Mouse (Mus musculus): ENCODE results near the gene Ubb. TPM values are rescaled to one million over a fixed set of nuclear protein-coding genes. Genes with fewer than 3 reads are reported as not detected.
A peak's percentile ranks its signal among the peaks of the same experiment; 100 is the strongest.

The Ubb gene
- polyA plus RNA-seq, 1 experiment from 2014 or later = 2,701 TPM

DNA sequence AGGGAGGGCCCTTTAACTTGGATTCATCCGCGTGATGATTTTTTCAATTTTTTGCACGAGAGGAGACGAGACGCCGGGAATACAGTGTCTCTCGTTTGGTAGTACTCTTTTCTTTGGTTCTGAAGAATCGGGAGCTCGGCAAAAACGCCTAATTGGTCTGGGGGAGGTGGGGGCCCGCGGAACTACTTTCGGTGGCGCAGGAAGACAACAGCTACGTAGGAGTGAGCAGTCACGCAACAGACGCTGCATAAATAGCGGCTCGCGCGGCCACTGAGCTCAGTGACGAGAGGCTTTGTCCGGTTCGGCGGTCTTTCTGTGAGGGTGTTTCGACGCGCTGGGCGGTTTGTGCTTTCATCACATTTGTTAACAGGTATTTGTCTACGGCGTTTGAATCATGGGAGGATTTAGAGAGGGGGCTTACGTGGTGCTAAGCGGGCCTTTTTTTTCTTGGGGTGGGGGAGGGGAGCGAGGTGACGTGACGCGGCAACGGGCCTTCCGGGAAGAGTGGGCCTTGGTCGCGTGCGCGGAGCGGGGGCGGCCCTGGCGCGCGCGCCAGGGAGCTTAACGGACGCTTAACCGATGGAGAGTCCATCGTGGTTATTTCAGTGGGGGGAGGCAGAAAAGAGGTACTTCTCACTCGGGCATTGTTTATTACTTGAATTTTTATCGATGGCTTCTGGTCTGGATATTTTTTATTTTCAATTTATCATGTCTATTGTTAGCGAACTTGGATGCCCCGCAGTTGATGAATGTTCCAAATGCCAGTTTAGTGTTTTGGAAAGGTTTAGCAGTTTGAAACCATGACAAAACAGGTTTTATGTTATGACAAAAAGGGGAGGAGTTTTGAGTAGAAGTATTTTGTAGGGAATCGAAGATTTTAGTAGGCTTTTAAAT is 502 bp downstream of the Ubb start:
- peak overlapping the region; percentile 98 for H3K27ac ChIP-seq (replicated peaks)
- no peaks in the 10 kb centered on the region for H3K27me3 ChIP-seq (replicated peaks)
- under 1% methylated on average over 58 of the region's 58 CpGs for WGBS
- peaks cover 32% of the 10 kb centered on the region for H3K36me3 ChIP-seq
- peaks cover 37% of the 10 kb centered on the region for H3K4me1 ChIP-seq
- H3K9me3 ChIP-seq = no peaks in the 10 kb centered on the region
- peak overlapping the region; percentile 93 for H3K4me2 ChIP-seq
- peak overlapping the region; percentile 84 for H3K4me3 ChIP-seq
- ATAC-seq (ENCODE audit: extremely low read depth, insufficient number of reproducible peaks, low FRiP score, low TSS enrichment) = peak; percentile 62
- H3K9ac ChIP-seq = peak overlapping the region; percentile 91

DNA sequence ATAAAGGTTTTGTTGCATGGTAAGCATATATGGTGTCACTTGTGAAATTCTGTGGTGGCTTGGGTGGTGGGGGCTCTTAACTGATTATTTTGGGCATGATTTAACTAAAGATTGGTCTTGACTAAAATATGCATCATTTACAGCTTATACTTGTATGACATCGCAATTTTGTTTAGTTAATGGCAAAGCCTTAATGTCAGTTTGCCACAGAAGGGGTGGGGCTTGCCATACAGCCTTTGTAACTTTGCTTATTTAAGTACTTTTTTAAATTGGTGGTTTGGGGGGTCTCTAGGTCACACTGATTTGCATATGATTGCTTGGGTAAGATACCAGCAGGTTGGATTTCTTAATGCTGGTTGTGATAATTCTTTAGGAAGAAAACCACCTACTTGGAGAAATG is 2.2 kb downstream of the Ubb start:
- no peak for ATAC-seq (ENCODE audit: extremely low read depth, insufficient number of reproducible peaks, low FRiP score, low TSS enrichment)
- peaks cover 32% of the 10 kb centered on the region for H3K36me3 ChIP-seq
- peak overlapping the region; percentile 97 for H3K4me2 ChIP-seq
- H3K9me3 ChIP-seq = no peaks in the 10 kb centered on the region
- H3K4me1 ChIP-seq = peaks cover 37% of the 10 kb centered on the region
- H3K27me3 ChIP-seq (replicated peaks) = no peaks in the 10 kb centered on the region
- peak overlapping the region; percentile 67 for H3K4me3 ChIP-seq
- H3K9ac ChIP-seq = peak overlapping the region; percentile 85
- no peak overlapping the region for H3K27ac ChIP-seq (replicated peaks)
- 26% methylated on average over 1 of the region's 1 CpGs for WGBS

DNA sequence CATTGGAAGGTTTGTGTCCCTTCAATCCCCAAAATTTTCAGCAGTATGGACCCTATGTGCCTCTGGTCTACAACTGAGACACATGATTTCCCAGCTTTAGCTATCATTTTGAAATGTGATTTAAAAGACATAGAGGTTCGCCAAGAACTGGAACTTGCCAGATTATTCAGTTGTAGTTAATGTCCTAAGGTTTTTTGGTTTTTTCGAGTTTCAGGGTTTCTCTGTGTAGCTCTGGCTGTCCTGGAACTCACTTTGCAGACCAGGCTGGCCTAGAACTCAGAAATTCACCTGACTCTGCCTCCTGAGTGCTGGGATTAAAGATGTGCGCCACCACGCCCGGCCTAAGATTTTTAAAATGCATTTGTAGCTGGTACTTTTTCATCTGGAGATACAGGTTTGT is 2.7 kb downstream of the Ubb start:
- Histone ChIP-seq H3K4me3 (peak overlapping the region; percentile 67), H3K4me1 (peaks cover 37% of the 10 kb centered on the region), H3K9me3 (no peaks in the 10 kb centered on the region), H3K4me2 (peak overlapping the region; percentile 97), H3K9ac (peak overlapping the region; percentile 85), H3K27ac (replicated peaks) (no peak overlapping the region; the same call in 1 of the 2 replicates), H3K36me3 (peaks cover 32% of the 10 kb centered on the region), H3K27me3 (replicated peaks) (no peaks in the 10 kb centered on the region)
- no peak for ATAC-seq (ENCODE audit: extremely low read depth, insufficient number of reproducible peaks, low FRiP score, low TSS enrichment)
- WGBS = 81% methylated on average over 5 of the region's 5 CpGs

DNA sequence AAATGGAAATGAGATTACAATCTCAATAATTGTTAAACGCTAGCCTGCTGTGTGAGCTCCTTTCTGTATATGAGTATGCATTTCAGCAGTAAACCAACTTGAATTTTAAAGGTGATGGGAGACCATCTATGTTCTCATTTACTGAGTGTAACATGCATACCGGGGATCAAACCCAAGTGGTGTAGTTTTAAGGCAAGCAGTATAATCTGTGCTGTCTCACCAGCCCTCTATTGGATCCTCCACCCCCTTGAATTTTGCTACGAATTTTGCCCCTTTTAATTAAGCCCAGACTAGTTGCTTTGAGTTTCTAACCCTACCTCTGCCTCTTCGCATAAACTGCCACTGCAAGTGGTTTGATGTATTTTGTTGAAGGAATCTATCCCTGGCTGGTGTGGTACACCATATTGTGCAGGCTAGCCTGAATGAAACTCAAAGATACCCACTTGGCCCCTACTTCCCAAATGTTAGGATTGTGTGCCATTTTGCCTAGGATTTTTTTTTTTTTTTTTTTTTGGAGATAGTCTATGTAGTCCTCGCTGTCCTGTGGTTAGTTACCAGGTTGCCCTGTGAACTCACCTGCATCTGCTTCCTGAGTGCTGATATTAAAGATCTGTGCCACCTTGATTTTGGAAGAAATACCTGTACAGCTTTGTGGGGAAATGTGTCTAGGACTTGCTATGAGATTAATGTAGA is 3.3 kb downstream of the Ubb start:
- WGBS = 70% methylated on average over 5 of the region's 5 CpGs
- no peak for ATAC-seq (ENCODE audit: extremely low read depth, insufficient number of reproducible peaks, low FRiP score, low TSS enrichment)
- H3K9me3 ChIP-seq = no peaks in the 10 kb centered on the region
- no peaks in the 10 kb centered on the region for H3K27me3 ChIP-seq (replicated peaks)
- peak overlapping the region; percentile 85 for H3K9ac ChIP-seq
- H3K4me2 ChIP-seq = peak overlapping the region; percentile 97
- peak overlapping the region; percentile 67 for H3K4me3 ChIP-seq
- peaks cover 32% of the 10 kb centered on the region for H3K36me3 ChIP-seq
- peaks cover 40% of the 10 kb centered on the region for H3K4me1 ChIP-seq
- 0 out of 2 replicates have a peak overlapping the region, but pooled peaks have one; percentile 28 for H3K27ac ChIP-seq (replicated peaks)

DNA sequence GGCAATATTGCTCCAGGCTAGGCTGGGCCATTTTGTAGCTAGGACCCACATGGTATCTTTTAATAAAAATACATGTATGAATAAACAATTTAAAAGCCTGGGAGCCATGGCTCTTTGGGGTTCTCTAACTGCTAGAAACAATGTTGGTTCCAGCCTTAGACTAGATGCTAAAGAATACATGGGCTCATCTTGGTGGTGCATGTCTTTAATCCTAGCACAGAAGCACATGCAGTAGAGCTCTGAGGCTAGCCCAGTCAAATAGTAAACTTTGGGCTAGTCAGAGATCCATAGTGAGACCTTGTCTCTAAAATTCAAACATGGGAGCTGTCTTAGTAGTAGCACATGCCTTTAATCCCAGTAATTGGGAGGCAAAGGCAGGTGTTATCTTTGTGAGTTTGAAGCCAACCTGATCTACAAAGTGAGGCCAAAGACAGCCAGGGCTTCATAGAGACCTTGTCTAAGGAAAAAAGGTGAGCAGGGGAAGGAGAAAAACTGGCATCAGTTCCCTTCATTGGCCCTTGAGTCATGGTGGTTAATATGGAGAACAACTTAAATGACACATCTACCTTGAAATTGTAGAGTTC is 4.1 kb downstream of the Ubb start:
- Histone ChIP-seq H3K4me1 (peaks cover 36% of the 10 kb centered on the region), H3K4me2 (peak overlapping the region; percentile 97), H3K27ac (replicated peaks) (peak overlapping the region; percentile 28; the same call in 1 of the 2 replicates), H3K27me3 (replicated peaks) (no peaks in the 10 kb centered on the region), H3K4me3 (peak overlapping the region; percentile 67), H3K36me3 (peaks cover 32% of the 10 kb centered on the region), H3K9me3 (no peaks in the 10 kb centered on the region), H3K9ac (peak overlapping the region; percentile 85; the same call in 1 of the 2 replicates)
- ATAC-seq (ENCODE audit: extremely low read depth, insufficient number of reproducible peaks, low FRiP score, low TSS enrichment) = no peak

DNA sequence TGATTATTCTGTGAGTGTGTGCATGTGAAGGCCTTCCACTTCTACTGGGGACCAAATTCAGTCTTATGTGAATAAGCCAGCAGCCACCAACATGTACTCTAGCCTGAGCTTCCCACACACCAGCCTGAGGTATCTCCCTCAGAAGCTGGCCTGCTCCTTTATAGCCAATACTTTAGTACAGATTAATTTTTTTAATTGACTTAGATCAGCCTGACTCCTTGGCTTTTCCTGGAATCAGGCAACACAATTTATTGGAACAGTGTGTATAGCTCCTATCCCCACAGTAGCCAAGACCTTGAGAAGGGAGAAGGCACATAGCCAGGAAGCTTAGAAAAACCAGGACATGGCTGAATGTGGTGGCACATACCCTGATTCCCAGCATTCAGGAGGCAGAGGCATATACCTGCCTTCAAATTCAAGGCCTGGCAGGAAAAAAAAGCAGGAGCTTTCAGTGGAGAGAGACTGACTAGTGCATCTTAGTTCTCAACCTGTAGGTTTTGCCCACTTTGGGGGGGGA is 5.0 kb downstream of the Ubb start:
- peaks cover 36% of the 10 kb centered on the region for H3K4me1 ChIP-seq
- peaks cover 32% of the 10 kb centered on the region for H3K36me3 ChIP-seq
- H3K9me3 ChIP-seq = no peaks in the 10 kb centered on the region
- H3K4me2 ChIP-seq = peak overlapping the region; percentile 97
- no peaks in the 10 kb centered on the region for H3K27me3 ChIP-seq (replicated peaks)
- peak overlapping the region; percentile 7; the same call in 1 of the 2 replicates for H3K9ac ChIP-seq
- no peak overlapping the region for H3K27ac ChIP-seq (replicated peaks)
- peak overlapping the region; percentile 67 for H3K4me3 ChIP-seq
- no peak for ATAC-seq (ENCODE audit: extremely low read depth, insufficient number of reproducible peaks, low FRiP score, low TSS enrichment)

DNA sequence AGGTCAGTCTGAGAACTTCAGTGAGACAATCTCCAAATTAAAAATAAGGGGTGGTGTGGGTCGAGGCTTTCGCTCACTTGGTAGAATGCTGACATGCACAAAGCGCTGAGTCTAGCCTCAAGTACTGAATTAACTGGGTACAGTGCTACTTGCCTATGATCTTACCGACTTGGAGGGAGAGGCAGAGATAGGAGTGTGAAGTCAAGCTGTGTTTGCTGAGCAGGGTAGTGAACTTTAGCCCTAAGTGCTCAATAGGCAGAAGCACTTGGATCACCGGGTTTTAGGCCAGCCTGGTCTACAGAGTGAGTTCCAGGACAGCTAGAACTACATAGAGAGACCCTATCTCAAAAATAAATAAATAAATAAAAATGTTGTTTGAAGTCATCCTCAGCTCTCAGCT is 6.2 kb downstream of the Ubb start:
- H3K27ac ChIP-seq (replicated peaks) = no peak overlapping the region
- 0 out of 2 replicates have a peak overlapping the region, but pooled peaks have one; percentile 3 for H3K4me3 ChIP-seq
- H3K4me2 ChIP-seq = peak overlapping the region; percentile 97
- H3K9me3 ChIP-seq = no peaks in the 10 kb centered on the region
- H3K27me3 ChIP-seq (replicated peaks) = 0 out of 2 replicates have a peak, but pooled peaks cover 4% of the 10 kb centered on the region
- H3K9ac ChIP-seq = no peak overlapping the region
- ATAC-seq (ENCODE audit: extremely low read depth, insufficient number of reproducible peaks, low FRiP score, low TSS enrichment) = no peak
- peaks cover 36% of the 10 kb centered on the region for H3K4me1 ChIP-seq
- peaks cover 32% of the 10 kb centered on the region for H3K36me3 ChIP-seq
- WGBS = 54% methylated on average over 5 of the region's 5 CpGs

DNA sequence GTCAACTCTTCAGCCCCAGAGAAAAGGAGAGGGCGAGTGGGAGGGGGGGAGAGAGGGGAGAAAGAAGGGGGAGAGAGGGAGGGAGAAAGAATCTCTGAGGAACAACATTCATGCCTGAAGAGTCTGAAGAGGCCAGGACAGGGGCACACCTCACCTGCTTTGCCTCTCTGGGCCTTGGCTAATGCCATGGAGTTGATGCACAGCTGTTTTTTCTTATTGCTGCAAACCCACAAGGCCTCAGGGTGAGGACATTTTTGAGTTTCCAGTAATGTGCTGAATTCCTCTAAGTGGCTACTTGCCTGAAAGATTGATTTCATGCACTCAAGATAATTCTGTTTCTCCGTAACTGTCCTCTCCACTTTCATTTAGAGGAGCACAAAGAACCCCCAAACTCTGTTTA is 7.2 kb downstream of the Ubb start:
- 77% methylated on average over 2 of the region's 2 CpGs for WGBS
- no peak for ATAC-seq (ENCODE audit: extremely low read depth, insufficient number of reproducible peaks, low FRiP score, low TSS enrichment)
- Histone ChIP-seq H3K4me2 (no peak overlapping the region), H3K27ac (replicated peaks) (no peak overlapping the region), H3K27me3 (replicated peaks) (0 out of 2 replicates have a peak, but pooled peaks cover 4% of the 10 kb centered on the region), H3K4me3 (no peak overlapping the region), H3K9ac (no peak overlapping the region), H3K9me3 (no peaks in the 10 kb centered on the region), H3K36me3 (peaks cover 29% of the 10 kb centered on the region), H3K4me1 (peaks cover 35% of the 10 kb centered on the region)

DNA sequence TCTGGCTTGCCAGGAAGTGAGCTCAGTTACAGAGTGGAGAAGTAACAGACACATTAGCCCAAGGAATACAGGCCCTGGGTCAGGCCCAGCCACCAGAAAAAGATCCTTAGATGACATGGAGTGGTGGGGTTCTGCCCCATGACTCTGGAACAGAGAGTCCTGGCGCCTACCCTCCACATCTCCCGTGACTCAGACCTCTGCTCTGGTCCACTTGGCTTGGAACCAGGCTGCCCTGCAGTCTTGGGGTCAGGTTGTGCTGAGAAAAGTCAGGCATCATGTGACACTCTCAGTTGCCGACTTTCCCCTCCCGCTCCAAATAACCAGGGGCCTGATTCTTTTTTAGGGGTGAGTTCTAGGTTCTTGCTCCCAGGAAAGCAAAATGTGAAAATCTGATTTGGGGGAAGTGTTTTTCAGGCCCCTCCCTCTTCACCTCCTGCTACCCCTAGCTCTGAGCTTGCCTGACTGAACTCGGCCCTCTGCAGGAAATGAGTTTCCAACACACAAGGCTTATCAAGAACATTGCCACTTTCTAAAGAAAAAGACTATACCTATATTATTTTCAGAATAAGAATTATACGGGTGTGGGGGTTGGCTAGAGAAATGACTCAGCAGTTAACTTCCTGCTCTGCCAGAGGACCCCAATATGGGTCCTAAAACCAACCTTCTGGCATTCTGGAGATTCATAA is 8.1 kb downstream of the Ubb start:
- Histone ChIP-seq H3K36me3 (peaks cover 19% of the 10 kb centered on the region), H3K9ac (no peak overlapping the region), H3K4me1 (peaks cover 26% of the 10 kb centered on the region), H3K9me3 (no peaks in the 10 kb centered on the region), H3K4me2 (no peak overlapping the region), H3K4me3 (no peak overlapping the region), H3K27ac (replicated peaks) (no peak overlapping the region), H3K27me3 (replicated peaks) (0 out of 2 replicates have a peak, but pooled peaks cover 4% of the 10 kb centered on the region)
- no peak for ATAC-seq (ENCODE audit: extremely low read depth, insufficient number of reproducible peaks, low FRiP score, low TSS enrichment)
- 32% methylated on average over 6 of the region's 6 CpGs for WGBS

DNA sequence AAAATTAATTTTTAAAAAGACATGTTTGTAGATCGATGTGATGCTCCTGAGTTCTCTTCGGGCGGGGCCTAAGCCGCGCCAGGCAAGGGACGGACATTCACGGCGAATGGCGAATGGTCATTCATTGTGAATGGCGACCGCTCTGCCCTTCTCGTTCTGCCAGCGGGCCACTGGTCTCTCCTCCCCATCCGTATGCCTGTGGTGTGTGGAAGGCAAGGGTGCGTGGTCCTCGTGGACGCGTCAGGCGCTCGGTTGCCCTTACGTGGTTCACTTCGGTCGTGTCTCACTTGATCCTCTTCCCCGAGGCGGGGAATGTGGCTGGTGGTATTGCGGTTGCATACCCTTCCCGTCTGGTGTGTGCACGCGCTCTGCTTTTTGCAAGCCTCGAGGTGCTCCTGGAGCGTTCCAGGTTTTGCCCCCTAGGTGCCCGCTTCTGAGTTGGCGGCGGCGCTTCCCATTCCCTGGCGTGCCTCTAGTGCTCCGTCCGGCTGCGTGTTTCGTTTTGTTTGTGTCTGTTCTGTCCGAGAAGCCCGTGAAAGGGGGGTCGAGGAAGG is 9.6 kb downstream of the Ubb start:
- no peak for ATAC-seq (ENCODE audit: extremely low read depth, insufficient number of reproducible peaks, low FRiP score, low TSS enrichment)
- 18% methylated on average over 43 of the region's 43 CpGs for WGBS

More for the DNA sequence above, 9.6 kb downstream of the Ubb start:
- Histone ChIP-seq H3K27ac (replicated peaks) (no peak overlapping the region), H3K4me1 (peaks cover 12% of the 10 kb centered on the region), H3K27me3 (replicated peaks) (0 out of 2 replicates have a peak, but pooled peaks cover 4% of the 10 kb centered on the region), H3K9me3 (no peaks in the 10 kb centered on the region), H3K36me3 (peaks cover 5% of the 10 kb centered on the region; the same call in 1 of the 2 replicates), H3K4me3 (peak overlapping the region; percentile 51), H3K4me2 (peak overlapping the region; percentile 79), H3K9ac (peak overlapping the region; percentile 75)

Measured in heart, embryonic 13.5 days (tissue).